Mouse (Mus musculus) urinary bladder, postnatal 4 days (tissue): ENCODE data around the gene Car14.
"Not testable (repeated sequence)": the region's sequence is repeated elsewhere in the genome, so short reads cannot be mapped to it uniquely, and the experiment has no call there.

Experiments
- DNase-seq, 2 experiments: peaks; one replicate each; pipeline ENCODE4 v3.0.0; 2021 to 2022; ENCODE audit warnings: low spot score in 2 of 2

Car14 gene

GRCm38 (mm10) chr3:95904568-95904967 is at the start of gene Car14:
Gene Car14 (minus strand): TSS chr3:95904691.
- DNase-seq, result peak in 1 of 2 experiments; percentile 27

DNA sequence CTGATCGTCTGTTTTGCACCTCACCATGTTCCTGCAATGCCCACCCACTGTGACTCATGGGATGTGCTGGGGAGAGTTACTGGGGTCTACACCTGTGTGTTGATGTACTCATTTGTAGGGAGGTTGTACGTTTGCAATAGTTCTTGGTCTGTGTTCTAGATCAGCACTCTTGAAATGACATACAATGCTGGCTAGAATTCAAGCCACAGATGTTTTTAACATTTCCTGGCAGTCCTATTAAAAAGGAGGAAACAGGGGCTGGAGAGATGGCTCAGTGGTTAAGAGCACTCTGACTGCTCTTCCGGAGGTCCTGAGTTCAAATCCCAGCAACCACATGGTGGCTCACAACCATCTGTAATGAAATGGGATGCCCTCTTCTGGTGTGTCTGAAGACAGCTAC is 49.0 kb upstream of the Car14 start:
- no peak for DNase-seq

DNA sequence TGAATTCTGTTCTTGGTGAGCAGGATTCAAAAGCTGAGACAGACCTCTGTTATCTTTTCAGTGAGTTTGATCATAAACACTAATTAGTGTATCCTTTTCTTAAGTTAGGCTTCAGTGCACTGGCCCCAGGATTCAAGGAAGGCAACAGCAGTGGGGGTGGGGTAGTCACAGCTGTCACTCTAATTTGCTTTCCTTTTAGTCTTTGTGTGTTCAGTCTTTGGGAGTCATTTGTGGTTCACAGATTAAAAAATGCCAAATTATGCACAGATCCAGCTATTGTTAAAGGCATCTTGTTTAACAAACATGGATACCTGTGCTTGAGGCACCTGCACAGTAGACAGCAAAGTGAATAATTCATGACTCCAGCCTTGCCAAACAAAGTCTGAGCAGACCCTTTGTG is 48.5 kb upstream of the Car14 start:
- DNase-seq, result no peak

- not testable (repeated sequence) for DNase-seq
Observed at GRCm38 (mm10) chr3:95951566-95951965, 47.1 kb upstream of the Car14 start.

GRCm38 (mm10) chr3:95950763-95951551 is 46.5 kb upstream of the Car14 start:
- peak; percentile 79 for DNase-seq

- no peak for DNase-seq
Observed at GRCm38 (mm10) chr3:95948325-95948724, 43.8 kb upstream of the Car14 start.

- no peak for DNase-seq
Observed at GRCm38 (mm10) chr3:95945731-95946240, 41.3 kb upstream of the Car14 start.

GRCm38 (mm10) chr3:95944742-95945141 is 40.3 kb upstream of the Car14 start:
- DNase-seq, result no peak

DNA sequence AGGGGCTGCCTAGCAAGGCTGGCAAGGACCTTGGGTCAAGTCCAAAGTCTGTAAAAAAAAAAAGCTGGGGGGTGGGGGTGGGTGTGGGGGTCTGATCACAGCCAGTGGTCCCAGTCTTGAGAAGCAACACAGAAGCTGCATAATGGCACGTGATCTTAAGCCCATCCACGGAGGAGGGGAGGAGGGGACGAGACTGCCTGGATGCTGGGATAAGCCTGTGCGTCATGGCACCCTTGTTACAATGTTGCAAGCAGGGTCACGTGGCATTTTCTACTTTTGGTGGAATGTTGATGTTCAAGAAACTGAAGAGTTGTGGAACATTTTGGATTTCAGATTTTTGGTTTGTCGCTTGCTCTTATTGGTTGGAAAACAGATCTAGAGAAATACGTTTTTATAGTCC is 38.7 kb upstream of the Car14 start:
- no peak for DNase-seq

GRCm38 (mm10) chr3:95942749-95943148 is 38.3 kb upstream of the Car14 start:
- DNase-seq, result no peak

DNA sequence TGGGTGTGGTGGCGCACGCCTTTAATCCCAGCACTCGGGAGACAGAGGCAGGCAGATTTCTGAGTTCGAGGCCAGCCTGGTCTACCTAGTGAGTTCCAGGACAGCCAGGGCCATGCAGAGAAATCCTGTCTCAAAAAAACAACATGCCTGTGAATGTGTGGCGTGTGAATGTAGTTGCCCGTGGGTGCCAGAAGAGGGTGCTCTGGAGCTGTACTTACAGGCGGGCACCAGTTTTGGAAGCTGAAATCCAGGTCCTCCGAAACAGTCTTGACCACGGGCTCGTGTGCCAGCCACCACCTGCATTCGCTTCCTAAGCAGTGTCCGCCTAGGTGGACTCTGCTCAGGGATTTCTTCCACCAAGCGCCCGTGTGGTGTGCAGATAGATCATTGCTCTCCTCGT is 34.3 kb upstream of the Car14 start:
- no peak for DNase-seq

DNA sequence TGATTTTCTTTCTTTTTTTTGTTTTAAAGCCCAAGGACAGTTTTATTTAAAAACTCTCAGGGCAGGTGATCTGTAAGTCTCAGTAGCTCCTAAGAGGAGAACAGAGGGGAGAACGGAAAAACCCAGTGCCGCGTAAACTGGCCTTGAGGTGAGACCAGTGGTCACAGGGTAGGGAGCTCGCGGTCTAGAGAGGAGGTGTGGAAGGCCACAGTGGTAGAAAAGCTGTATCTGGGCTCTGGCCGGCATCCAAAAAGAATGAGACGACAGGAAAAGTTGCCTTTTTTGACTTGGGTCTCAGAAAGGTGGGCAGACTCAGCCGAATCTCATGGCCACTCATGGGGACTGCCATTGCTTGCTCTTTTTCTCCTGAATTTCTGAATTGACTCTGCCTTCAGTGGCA is 33.7 kb upstream of the Car14 start:
- DNase-seq, result no peak

GRCm38 (mm10) chr3:95934448-95934847 is 30.0 kb upstream of the Car14 start:
- DNase-seq, result no peak

DNA sequence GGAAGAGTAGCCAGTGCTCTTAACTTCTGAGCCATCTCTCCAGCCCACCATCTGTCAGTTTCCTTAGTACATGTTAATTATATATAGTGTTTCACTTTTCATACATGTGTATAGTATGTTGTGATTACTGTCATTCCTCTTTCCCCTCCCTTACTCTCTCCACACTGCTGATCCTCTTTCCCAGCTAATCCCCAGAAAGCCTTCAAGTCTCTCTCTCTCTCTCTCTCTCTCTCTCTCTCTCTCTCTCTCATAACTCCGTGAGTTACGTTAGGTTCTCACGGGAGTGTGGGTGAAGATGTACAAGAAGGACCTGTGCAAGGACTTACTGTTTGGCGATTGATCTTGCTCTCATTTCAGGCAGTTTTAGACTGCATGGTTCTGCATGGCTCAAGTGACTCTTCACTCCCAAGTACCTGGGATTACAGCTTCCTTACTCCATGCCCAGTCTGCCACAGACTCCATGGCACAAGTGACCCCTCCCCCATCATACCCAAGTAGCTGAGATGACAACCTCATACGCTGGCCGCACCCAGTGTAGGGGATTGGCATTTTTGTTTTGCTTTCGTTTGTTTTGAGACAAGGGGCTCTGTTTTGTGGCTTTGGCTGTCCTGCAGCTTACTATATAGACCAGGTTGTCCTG is 28.7 kb upstream of the Car14 start:
- no peak for DNase-seq

- no peak for DNase-seq
Observed at GRCm38 (mm10) chr3:95932566-95932965, 28.1 kb upstream of the Car14 start.

DNA sequence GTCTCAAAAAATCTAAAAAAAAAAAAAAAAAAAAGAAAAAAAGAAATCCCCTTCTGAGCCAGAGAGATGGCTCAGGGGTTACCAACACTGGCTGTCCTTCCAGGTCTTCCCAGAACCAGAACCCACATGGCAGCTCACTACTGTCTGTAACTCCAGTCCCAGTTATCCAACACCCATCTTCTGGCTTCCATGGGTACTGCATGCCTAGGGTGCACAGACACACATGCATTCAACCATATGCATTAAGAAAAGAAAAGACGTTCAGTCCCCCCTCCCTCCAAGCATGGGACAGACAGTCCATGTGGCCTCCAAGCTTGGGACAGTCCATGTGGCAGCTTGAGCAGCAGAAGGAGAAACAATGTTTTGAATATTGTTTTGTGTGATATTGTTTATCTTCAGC is 27.7 kb upstream of the Car14 start:
- DNase-seq, result no peak

- no peak for DNase-seq
Observed at GRCm38 (mm10) chr3:95931471-95931870, 27.0 kb upstream of the Car14 start.

GRCm38 (mm10) chr3:95930471-95930789 is 25.9 kb upstream of the Car14 start:
- no peak for DNase-seq

DNA sequence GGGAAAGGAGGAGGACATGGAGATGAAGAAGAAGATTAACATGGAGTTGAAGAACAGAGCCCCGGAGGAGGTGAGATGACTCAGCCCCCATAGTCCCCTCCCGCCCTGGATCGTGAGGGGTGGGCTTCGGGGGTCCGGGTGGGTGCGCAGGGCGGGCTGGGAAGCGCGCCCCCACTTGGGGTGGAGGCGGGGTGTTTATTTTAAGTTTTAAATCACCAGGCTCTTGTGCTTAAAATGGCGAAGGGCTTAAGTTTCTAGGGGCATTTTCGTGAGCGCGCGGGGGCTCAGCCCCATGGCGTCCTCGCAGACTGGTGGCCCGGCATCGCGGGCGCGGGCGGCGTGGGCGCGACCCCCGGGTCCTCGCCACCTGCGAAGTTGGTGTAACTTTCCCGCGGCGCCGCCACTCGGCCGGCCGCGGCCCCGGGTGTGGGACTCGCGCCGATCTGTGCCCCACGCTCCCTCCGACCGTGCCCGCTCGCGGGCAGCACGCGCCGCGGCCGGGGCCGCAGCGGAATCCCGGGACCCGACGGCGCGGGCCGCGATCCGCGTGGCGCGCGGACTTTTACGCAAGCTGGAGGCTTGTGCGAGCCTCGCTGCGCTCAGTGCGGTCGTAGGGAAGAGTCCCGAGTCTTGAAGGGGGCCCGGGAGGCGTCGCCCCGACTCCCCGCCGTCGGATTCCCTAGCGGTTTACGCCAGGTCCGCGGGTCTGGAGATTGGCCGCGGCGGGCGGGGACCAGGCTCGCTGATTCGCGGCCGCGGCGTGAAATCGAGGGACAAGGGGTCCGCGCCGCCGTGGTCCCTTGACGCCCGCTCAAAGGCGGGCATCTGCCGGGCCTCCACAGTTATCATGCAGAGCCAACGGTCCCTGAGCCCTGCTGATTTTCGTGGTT is 25.3 kb upstream of the Car14 start:
- DNase-seq, result peak; percentile 51 to 67

- DNase-seq, result peak; percentile 96 to 97
Observed at GRCm38 (mm10) chr3:95928658-95929503, 24.4 kb upstream of the Car14 start, which contains the start of gene Anp32e. Gene Anp32e (plus strand): TSS chr3:95929246.

DNA sequence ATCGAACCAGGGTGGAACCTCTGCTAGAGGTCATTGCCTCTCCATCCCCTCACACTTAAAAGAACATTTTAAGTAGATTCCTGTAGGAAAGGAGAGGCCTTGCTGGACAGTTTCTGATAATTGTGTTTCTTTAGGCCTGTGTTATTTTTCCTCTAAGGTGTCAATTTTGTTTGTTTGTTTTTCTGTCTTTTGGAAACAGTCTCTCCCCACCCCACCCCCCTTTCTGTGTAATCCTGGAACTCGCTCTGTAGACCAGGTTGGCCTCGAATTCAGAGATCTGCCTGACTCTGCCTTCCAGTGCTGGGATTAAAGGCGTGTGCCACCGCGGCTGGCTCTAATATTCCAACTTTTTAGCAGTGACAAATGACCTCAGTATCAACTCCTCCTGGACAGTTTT is 23.8 kb upstream of the Car14 start:
- no peak for DNase-seq
